Mouse (Mus musculus): ENCODE results near the gene Prdm16. TPM values are rescaled to one million over a fixed set of nuclear protein-coding genes. Genes with fewer than 3 reads are reported as not detected.

The Prdm16 gene
- polyA plus RNA-seq, 1 experiment from 2014 or later = 23.2 TPM

GRCm38 (mm10) chr4:154385208-154385607 lies 251.5 kb downstream of the Prdm16 start:
- Histone ChIP-seq H3K9me3 (replicated peaks; ENCODE audit: control insufficient read depth, low read length) (no peaks in the 10 kb centered on the region), H3K36me3 (ENCODE audit: control insufficient read depth, insufficient read depth, low read length) (no peaks in the 10 kb centered on the region), H3K4me3 (replicated peaks; ENCODE audit: low read length) (no peak overlapping the region), H3K27me3 (ENCODE audit: control insufficient read depth, insufficient read depth, low read length) (no peaks in the 10 kb centered on the region), H3K27ac (ENCODE audit: low read length) (no peak overlapping the region), H3K9ac (ENCODE audit: low read length) (no peak overlapping the region), H3K4me1 (ENCODE audit: control insufficient read depth, insufficient read depth, low read length) (peaks cover 6% of the 10 kb centered on the region; the same call in 1 of the 2 replicates), H3K4me2 (ENCODE audit: low read depth, low read length) (no peak overlapping the region)
- 69% methylated on average over 8 of the region's 8 CpGs for WGBS
- peak; percentile 17; the same call in 1 of the 2 replicates for ATAC-seq (ENCODE audit: insufficient read depth, low FRiP score)

- Histone ChIP-seq H3K27me3 (ENCODE audit: control insufficient read depth, insufficient read depth, low read length) (no peaks in the 10 kb centered on the region), H3K4me3 (replicated peaks; ENCODE audit: low read length) (no peak overlapping the region), H3K4me2 (ENCODE audit: low read depth, low read length) (no peak overlapping the region), H3K9ac (ENCODE audit: low read length) (no peak overlapping the region), H3K27ac (ENCODE audit: low read length) (no peak overlapping the region), H3K4me1 (ENCODE audit: control insufficient read depth, insufficient read depth, low read length) (no peaks in the 10 kb centered on the region), H3K9me3 (replicated peaks; ENCODE audit: control insufficient read depth, low read length) (no peaks in the 10 kb centered on the region), H3K36me3 (ENCODE audit: control insufficient read depth, insufficient read depth, low read length) (no peaks in the 10 kb centered on the region)
- ATAC-seq (ENCODE audit: insufficient read depth, low FRiP score) = no peak
- WGBS = 88% methylated on average over 2 of the region's 2 CpGs
Observed at GRCm38 (mm10) chr4:154378876-154379275, 257.8 kb downstream of the Prdm16 start.

- H3K9me3 ChIP-seq (replicated peaks; ENCODE audit: control insufficient read depth, low read length) = no peaks in the 10 kb centered on the region
- WGBS = 58% methylated on average over 10 of the region's 10 CpGs
- peak; percentile 70; the same call in 1 of the 2 replicates for ATAC-seq (ENCODE audit: insufficient read depth, low FRiP score)
- no peaks in the 10 kb centered on the region for H3K4me1 ChIP-seq (ENCODE audit: control insufficient read depth, insufficient read depth, low read length)
- 0 out of 2 replicates have a peak overlapping the region, but pooled peaks have one; percentile 10 for H3K9ac ChIP-seq (ENCODE audit: low read length)
- no peak overlapping the region for H3K4me3 ChIP-seq (replicated peaks; ENCODE audit: low read length)
- H3K27ac ChIP-seq (ENCODE audit: low read length) = peak overlapping the region; percentile 76
- H3K36me3 ChIP-seq (ENCODE audit: control insufficient read depth, insufficient read depth, low read length) = no peaks in the 10 kb centered on the region
- H3K27me3 ChIP-seq (ENCODE audit: control insufficient read depth, insufficient read depth, low read length) = no peaks in the 10 kb centered on the region
- no peak overlapping the region for H3K4me2 ChIP-seq (ENCODE audit: low read depth, low read length)
Observed at GRCm38 (mm10) chr4:154375939-154376625, 260.6 kb downstream of the Prdm16 start.

- no peaks in the 10 kb centered on the region for H3K9me3 ChIP-seq (replicated peaks; ENCODE audit: control insufficient read depth, low read length)
- no peak for ATAC-seq (ENCODE audit: insufficient read depth, low FRiP score)
- WGBS = 62% methylated on average over 13 of the region's 13 CpGs
Observed at GRCm38 (mm10) chr4:154371542-154372247, 265.0 kb downstream of the Prdm16 start.

GRCm38 (mm10) chr4:154370841-154371240 lies 265.8 kb downstream of the Prdm16 start:
- 72% methylated on average over 8 of the region's 8 CpGs for WGBS
- no peak overlapping the region for H3K4me3 ChIP-seq (replicated peaks; ENCODE audit: low read length)
- no peaks in the 10 kb centered on the region for H3K9me3 ChIP-seq (replicated peaks; ENCODE audit: control insufficient read depth, low read length)
- no peaks in the 10 kb centered on the region for H3K27me3 ChIP-seq (ENCODE audit: control insufficient read depth, insufficient read depth, low read length)
- H3K4me1 ChIP-seq (ENCODE audit: control insufficient read depth, insufficient read depth, low read length) = no peaks in the 10 kb centered on the region
- H3K27ac ChIP-seq (ENCODE audit: low read length) = no peak overlapping the region
- ATAC-seq (ENCODE audit: insufficient read depth, low FRiP score) = no peak
- no peak overlapping the region for H3K9ac ChIP-seq (ENCODE audit: low read length)
- no peak overlapping the region for H3K4me2 ChIP-seq (ENCODE audit: low read depth, low read length)
- H3K36me3 ChIP-seq (ENCODE audit: control insufficient read depth, insufficient read depth, low read length) = no peaks in the 10 kb centered on the region

More at GRCm38 (mm10) chr4:154371542-154372247, 265.0 kb downstream of the Prdm16 start:
- Histone ChIP-seq H3K36me3 (ENCODE audit: control insufficient read depth, insufficient read depth, low read length) (no peaks in the 10 kb centered on the region), H3K27me3 (ENCODE audit: control insufficient read depth, insufficient read depth, low read length) (no peaks in the 10 kb centered on the region), H3K4me1 (ENCODE audit: control insufficient read depth, insufficient read depth, low read length) (no peaks in the 10 kb centered on the region), H3K4me2 (ENCODE audit: low read depth, low read length) (no peak overlapping the region), H3K27ac (ENCODE audit: low read length) (no peak overlapping the region), H3K9ac (ENCODE audit: low read length) (no peak overlapping the region), H3K4me3 (replicated peaks; ENCODE audit: low read length) (no peak overlapping the region)

- H3K27ac ChIP-seq (ENCODE audit: low read length) = no peak overlapping the region
- no peaks in the 10 kb centered on the region for H3K36me3 ChIP-seq (ENCODE audit: control insufficient read depth, insufficient read depth, low read length)
- WGBS = 55% methylated on average over 5 of the region's 5 CpGs
- no peaks in the 10 kb centered on the region; the same call in 1 of the 2 replicates for H3K4me1 ChIP-seq (ENCODE audit: control insufficient read depth, insufficient read depth, low read length)
- H3K27me3 ChIP-seq (ENCODE audit: control insufficient read depth, insufficient read depth, low read length) = no peaks in the 10 kb centered on the region
- no peak for ATAC-seq (ENCODE audit: insufficient read depth, low FRiP score)
- H3K4me3 ChIP-seq (replicated peaks; ENCODE audit: low read length) = no peak overlapping the region
- no peak overlapping the region for H3K4me2 ChIP-seq (ENCODE audit: low read depth, low read length)
- H3K9me3 ChIP-seq (replicated peaks; ENCODE audit: control insufficient read depth, low read length) = no peaks in the 10 kb centered on the region
- H3K9ac ChIP-seq (ENCODE audit: low read length) = no peak overlapping the region
Observed at GRCm38 (mm10) chr4:154369089-154369488, 267.6 kb downstream of the Prdm16 start.

- no peaks in the 10 kb centered on the region for H3K36me3 ChIP-seq (ENCODE audit: control insufficient read depth, insufficient read depth, low read length)
- H3K27me3 ChIP-seq (ENCODE audit: control insufficient read depth, insufficient read depth, low read length) = no peaks in the 10 kb centered on the region
- no peak overlapping the region for H3K9ac ChIP-seq (ENCODE audit: low read length)
- no peaks in the 10 kb centered on the region; the same call in 1 of the 2 replicates for H3K4me1 ChIP-seq (ENCODE audit: control insufficient read depth, insufficient read depth, low read length)
- 83% methylated on average over 6 of the region's 6 CpGs for WGBS
- H3K9me3 ChIP-seq (replicated peaks; ENCODE audit: control insufficient read depth, low read length) = no peaks in the 10 kb centered on the region
- H3K4me2 ChIP-seq (ENCODE audit: low read depth, low read length) = no peak overlapping the region
- no peak overlapping the region for H3K27ac ChIP-seq (ENCODE audit: low read length)
- no peak for ATAC-seq (ENCODE audit: insufficient read depth, low FRiP score)
- no peak overlapping the region for H3K4me3 ChIP-seq (replicated peaks; ENCODE audit: low read length)
Observed at GRCm38 (mm10) chr4:154366836-154367235, 269.8 kb downstream of the Prdm16 start.

GRCm38 (mm10) chr4:154364752-154365151 lies 271.9 kb downstream of the Prdm16 start:
- Histone ChIP-seq H3K9me3 (replicated peaks; ENCODE audit: control insufficient read depth, low read length) (no peaks in the 10 kb centered on the region), H3K4me3 (replicated peaks; ENCODE audit: low read length) (no peak overlapping the region), H3K9ac (ENCODE audit: low read length) (no peak overlapping the region), H3K27me3 (ENCODE audit: control insufficient read depth, insufficient read depth, low read length) (no peaks in the 10 kb centered on the region), H3K4me1 (ENCODE audit: control insufficient read depth, insufficient read depth, low read length) (no peaks in the 10 kb centered on the region; the same call in 1 of the 2 replicates), H3K36me3 (ENCODE audit: control insufficient read depth, insufficient read depth, low read length) (no peaks in the 10 kb centered on the region), H3K4me2 (ENCODE audit: low read depth, low read length) (no peak overlapping the region), H3K27ac (ENCODE audit: low read length) (no peak overlapping the region)
- 86% methylated on average over 2 of the region's 2 CpGs for WGBS
- no peak for ATAC-seq (ENCODE audit: insufficient read depth, low FRiP score)

- WGBS = 87% methylated on average over 3 of the region's 3 CpGs
- Histone ChIP-seq H3K9ac (ENCODE audit: low read length) (no peak overlapping the region), H3K27me3 (ENCODE audit: control insufficient read depth, insufficient read depth, low read length) (no peaks in the 10 kb centered on the region), H3K4me3 (replicated peaks; ENCODE audit: low read length) (no peak overlapping the region), H3K4me2 (ENCODE audit: low read depth, low read length) (no peak overlapping the region), H3K27ac (ENCODE audit: low read length) (no peak overlapping the region; the same call in 1 of the 2 replicates), H3K4me1 (ENCODE audit: control insufficient read depth, insufficient read depth, low read length) (no peaks in the 10 kb centered on the region; the same call in 1 of the 2 replicates), H3K9me3 (replicated peaks; ENCODE audit: control insufficient read depth, low read length) (no peaks in the 10 kb centered on the region), H3K36me3 (ENCODE audit: control insufficient read depth, insufficient read depth, low read length) (no peaks in the 10 kb centered on the region)
- ATAC-seq (ENCODE audit: insufficient read depth, low FRiP score) = no peak
Observed at GRCm38 (mm10) chr4:154360850-154361249, 275.8 kb downstream of the Prdm16 start.
